Mouse (Mus musculus) spleen, postnatal 10 days (tissue): Measurements from ENCODE around the gene Kcna10.

Experiments used
- DNase-seq, 2 experiments: peaks; one replicate each; pipeline ENCODE4 v3.0.0; 2021 to 2022; ENCODE audit warnings: low spot score in 2 of 2

Gene Kcna10

GRCm38 (mm10) chr3:107182756-107183155 lies at the start of gene Kcna10:
TSS of gene Kcna10 (plus strand) at chr3:107183056.
- DNase-seq = no peak

DNA sequence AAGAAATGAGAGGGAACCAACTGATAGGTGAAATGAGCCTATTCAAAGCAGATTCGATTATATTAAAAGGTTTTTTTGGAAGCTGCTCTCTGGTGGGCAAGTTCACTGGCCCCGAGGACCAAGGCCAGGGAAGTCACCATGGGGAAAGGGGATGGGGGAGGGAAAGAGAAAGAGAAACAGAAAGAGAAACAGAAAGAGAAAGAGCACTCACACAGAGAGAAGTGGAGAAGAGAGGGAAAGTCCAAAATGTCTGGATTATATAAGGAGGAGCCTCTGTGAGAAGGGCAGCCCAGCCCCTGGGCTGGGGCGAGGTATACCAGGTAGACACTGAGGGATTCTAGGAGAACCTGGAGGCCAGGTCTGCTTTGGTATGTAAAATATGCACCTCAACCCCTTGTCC lies 48.4 kb upstream of the Kcna10 start:
- DNase-seq = no peak

DNA sequence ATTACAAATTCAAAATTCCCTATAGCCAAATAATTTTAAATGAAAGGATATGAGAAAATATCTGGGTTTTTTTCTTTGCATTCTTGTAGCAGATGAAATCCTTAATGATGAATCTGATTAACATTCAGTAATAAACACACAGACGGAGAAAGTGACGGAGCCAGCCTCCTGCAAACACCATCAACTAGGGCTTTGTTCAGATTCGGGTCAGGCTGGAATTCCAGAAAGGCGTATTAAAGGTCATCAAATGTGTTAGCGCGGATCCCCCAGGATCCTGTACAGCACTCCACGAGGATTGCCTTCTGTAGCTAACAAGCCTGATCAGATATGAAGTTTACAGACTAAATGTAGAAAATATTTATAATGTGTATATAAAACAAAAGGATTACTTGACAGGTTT lies 35.7 kb upstream of the Kcna10 start:
- DNase-seq = no peak

DNA sequence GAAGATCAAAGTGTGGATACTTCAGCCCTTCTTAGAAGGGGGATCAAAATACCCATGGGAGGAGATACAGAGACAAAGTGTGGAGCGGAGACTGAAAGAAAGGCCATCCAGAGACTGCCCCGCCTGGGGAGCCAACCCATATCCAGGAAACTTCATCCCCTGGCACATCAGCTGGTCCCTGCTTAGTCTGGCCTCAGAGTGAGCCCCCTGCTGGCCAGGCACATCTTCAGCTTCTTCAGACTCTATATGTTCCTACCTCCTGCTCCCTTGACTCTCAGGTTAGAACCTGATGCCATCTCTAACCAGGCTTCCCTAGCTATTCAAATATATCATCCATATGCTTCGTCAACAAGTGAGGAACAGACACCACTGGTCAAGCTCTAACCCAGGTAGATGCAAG lies 33.9 kb upstream of the Kcna10 start:
- DNase-seq = peak in 1 of 2 experiments; percentile 56

GRCm38 (mm10) chr3:107150469-107150868 lies 32.4 kb upstream of the Kcna10 start:
- DNase-seq = no peak

DNA sequence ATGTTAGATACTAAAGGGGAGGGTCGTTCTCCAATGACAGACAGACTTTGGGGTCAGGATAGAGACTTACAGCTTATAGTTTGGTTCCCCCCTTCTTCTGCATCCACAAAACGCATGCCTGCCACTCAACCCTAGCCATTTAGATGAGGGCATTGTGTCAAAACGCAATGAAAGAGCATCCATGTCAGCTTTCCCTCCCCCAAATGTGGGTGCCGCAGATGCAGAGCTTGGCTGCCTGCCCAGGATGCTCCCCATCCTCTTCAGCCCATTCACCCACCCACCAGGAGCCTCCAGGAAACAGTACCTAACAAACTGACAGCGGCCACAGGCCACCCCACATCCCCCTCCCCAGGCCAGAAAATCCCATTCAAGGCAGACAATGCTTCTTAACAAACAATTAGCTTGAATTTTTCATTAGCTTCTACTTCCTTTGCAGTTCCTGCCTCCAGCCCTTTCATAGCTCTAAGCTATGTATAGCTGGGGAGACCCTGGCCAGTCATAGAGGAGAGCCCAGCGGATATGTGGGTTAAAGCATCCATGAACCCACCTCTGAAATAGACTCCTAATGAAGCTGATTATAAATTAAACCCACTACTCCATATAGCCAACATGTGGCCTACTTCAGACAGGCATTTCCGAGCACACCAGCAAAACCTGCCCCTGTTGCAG lies 31.9 kb upstream of the Kcna10 start:
- no peak for DNase-seq

- DNase-seq = no peak
These were observed 28.8 kb upstream of the Kcna10 start for GRCm38 (mm10) chr3:107153772-107154655.

DNA sequence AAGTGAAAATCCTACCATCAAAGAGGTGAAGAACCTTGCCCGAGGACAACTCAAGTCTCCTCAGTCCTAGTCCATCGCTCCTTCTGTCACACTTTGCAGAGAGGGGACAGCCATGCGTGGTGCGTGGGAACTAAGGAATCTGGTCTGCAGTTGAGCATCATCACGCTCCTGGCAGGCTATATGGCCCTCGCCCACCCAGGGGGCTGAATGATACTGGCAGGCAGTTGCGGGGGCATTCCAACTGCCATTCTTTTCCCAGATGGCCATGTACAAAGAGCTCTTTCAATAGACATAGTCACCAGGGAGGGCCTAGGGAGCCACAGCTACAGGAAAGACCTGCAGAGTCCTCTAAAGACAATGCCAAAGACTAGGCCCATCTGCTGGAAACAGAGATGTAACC lies 24.0 kb upstream of the Kcna10 start:
- DNase-seq = no peak

DNA sequence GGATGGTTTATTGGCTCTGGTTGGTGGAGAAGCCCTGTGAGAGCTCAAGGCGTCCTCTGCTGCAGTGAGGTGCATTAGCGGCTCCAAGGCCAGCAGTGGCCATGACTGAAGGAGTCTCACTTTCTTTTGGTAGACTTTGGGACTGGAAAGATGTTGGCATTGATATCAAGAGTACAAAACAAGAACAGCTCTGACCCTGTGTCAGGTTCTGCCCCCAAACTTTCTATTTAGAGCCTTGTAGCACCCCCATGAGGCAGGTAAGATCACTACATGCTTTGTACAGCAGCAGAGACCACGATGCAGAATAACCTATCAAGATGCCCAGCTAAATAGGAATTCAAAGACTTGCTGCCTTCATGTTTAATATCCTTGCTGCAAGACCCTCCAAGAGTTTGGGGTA lies 23.4 kb upstream of the Kcna10 start:
- peak in 1 of 2 experiments; percentile 18 for DNase-seq

DNA sequence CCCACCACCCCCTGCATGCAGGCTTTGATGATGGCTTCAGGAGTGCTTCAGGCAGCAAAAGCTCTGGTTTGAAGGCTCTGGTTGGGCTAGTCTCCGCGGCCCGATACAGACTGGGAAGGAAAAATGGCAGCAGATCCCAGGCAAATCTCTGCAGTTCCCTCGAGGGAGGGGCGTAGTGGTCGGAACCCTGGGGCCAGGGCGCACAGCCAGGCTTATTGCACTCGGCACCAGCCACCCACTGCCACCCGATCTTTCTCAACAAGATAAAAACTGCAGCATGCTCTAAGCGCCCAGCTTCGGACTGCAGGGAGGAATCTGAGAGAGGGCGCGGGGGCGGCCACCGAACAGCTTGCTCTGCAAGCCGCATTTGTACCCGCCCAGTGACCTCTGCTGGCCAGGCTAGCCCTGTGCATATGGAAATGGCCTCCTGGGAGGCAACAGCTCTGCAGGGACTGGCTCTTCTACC lies 23.0 kb upstream of the Kcna10 start:
- no peak for DNase-seq

GRCm38 (mm10) chr3:107162741-107163140 lies 20.1 kb upstream of the Kcna10 start:
- no peak for DNase-seq

- no peak for DNase-seq
These were observed 13.3 kb upstream of the Kcna10 start for GRCm38 (mm10) chr3:107169552-107169951.

DNA sequence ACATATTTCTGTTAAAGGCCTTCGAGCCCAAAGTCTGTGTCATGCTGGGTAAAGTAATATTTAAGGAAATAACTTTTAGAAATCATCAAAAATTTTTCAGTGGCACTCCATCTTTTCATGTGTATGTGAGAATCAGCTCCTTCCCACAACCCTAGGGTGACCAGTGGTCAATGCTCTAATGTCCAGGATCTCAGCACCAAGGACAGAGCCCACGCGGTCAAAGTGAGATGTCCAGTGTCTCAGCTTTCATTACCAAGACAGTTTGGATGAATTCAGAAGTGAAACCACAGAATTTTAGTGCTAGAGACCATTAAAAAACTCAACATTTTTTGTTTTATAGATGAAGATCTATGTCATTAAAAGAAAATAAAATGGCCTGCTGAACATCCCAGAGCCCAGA lies 10.9 kb upstream of the Kcna10 start:
- DNase-seq = no peak

- DNase-seq = no peak
These were observed 10.3 kb upstream of the Kcna10 start for GRCm38 (mm10) chr3:107172556-107172955.

- DNase-seq = no peak
These were observed 7.4 kb upstream of the Kcna10 start for GRCm38 (mm10) chr3:107175486-107175885.

DNA sequence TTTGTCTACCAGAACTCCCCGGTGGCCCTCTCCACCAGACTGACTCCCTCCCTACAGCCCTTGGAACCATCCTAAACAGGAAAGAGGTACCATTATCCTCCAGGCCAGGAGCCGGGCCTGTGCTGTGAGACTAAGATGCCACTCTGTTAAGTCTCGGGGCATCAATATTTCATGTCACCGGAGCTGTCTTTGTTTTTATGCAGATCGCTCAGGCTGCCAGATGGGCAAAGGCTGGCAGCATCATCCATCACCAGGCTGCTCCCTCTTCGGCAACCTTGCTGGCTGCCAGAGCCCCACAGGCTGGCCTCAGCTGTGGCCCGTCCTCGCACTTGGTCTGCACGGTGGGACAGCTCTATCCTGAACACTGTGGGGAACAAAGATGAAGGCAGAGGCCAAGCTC lies 6.4 kb upstream of the Kcna10 start:
- DNase-seq = no peak

DNA sequence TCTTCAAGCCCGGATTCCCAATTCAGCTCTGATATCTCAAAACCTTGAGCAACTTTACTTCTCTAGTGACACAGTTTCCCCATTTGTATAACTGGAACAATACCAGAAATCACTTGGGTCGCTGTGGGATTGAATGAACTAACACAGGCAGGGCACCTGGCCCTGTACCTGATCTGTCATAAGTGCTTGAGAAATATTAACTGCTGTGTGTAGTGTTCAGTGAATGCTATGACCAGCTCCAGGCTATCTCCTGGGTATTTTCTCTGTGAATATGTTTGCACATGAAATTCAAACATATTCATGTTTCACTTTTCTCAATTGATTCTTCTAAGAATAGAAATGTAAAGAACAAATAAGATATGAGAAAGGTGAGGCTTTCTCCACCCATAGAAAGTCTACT lies 2.0 kb upstream of the Kcna10 start:
- no peak for DNase-seq

DNA sequence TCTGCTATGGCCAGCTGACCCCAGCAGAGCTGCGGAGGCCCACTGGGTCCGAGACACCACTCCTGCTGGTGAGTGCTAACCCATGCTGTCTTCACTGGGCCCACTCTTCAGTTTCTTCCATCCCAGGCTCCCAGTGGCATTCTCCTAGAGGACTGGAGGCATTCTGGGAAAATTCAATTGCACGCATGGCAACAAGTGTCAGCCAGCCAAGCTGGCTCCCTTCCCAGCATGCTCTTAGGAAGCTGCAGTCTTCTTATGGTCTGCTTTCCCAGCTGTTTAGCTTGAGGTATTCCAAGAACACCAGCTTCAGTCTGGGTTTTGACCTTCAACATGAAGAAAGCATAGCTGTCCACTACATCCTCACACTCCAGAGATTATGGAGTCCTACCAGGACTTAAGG lies 322 bp downstream of the Kcna10 start:
- DNase-seq = no peak

GRCm38 (mm10) chr3:107185597-107185996 lies 2.7 kb downstream of the Kcna10 start:
- DNase-seq = no peak

DNA sequence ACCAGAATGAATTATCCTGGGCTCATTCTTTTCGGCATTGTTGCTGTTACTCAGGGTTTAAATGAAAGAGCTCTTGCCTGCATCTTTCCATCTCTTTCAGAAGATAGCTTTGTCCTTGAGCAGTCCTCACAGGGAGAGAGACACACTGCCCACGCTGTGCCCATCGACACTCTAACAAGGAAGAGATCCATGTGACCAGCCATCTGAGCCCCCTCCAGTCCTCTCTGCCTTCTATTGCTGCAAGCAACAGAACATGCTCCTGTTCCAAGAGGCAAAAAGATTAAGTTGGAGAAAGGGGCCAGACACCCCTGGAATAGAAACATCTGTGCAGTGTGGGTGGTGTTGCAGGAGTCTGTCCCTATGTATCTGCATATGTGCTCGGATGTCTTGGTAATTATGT lies 4.2 kb downstream of the Kcna10 start:
- no peak for DNase-seq

- peak in 1 of 2 experiments; percentile 22 for DNase-seq
These were observed 5.5 kb downstream of the Kcna10 start for GRCm38 (mm10) chr3:107188226-107188899.
